Mouse (Mus musculus) lung, adult 2 months (tissue): ENCODE measurements around the gene Cbx1.
A peak's percentile ranks its signal among the peaks of the same experiment; 100 is the strongest.

Experiments
- CTCF ChIP-seq: fragments of 200-500 bp; IDR thresholded peaks from 2 replicates; pipeline ENCODE4 v1.5.1; 2011; ENCODE audit warnings: mild to moderate bottlenecking, low read length, control low read depth; ENCODE audit not compliant: insufficient read depth
- POLR2A ChIP-seq: fragments of 200-500 bp; IDR thresholded peaks from 2 replicates; pipeline ENCODE4 v1.6.1; 2011; ENCODE audit warnings: low read depth, mild to moderate bottlenecking, control low read depth, low read length, borderline replicate concordance; ENCODE audit errors: extremely low read depth

- TF ChIP-seq POLR2A = no peak
- peak; percentile 55 for TF ChIP-seq CTCF
Measured at GRCm38 (mm10) chr11:96760042-96760441, 28.9 kb upstream of the Cbx1 start.
